Mouse (Mus musculus): ENCODE results near the gene Ksr2. TPM values are rescaled to one million over a fixed set of nuclear protein-coding genes. Genes with fewer than 3 reads are reported as not detected.

Ksr2 gene
- polyA plus RNA-seq, 1 experiment from 2014 or later = 1.1 TPM

GRCm38 (mm10) chr5:117452013-117452412 is 38.2 kb downstream of the Ksr2 start:
- H3K27me3 ChIP-seq = no peaks in the 10 kb centered on the region
- 90% methylated on average over 2 of the region's 2 CpGs for WGBS
- H3K9ac ChIP-seq = no peak overlapping the region
- no peak overlapping the region for H3K4me3 ChIP-seq (replicated peaks)
- no peak overlapping the region for H3K4me2 ChIP-seq (replicated peaks)
- H3K9me3 ChIP-seq (replicated peaks) = no peaks in the 10 kb centered on the region
- H3K36me3 ChIP-seq = no peaks in the 10 kb centered on the region
- H3K27ac ChIP-seq (replicated peaks) = no peak overlapping the region
- H3K4me1 ChIP-seq = no peaks in the 10 kb centered on the region
- no peak for ATAC-seq (ENCODE audit: insufficient number of reproducible peaks, low FRiP score, low TSS enrichment, low read depth)

- Histone ChIP-seq H3K4me3 (replicated peaks) (no peak overlapping the region), H3K9me3 (replicated peaks) (no peaks in the 10 kb centered on the region), H3K27ac (replicated peaks) (no peak overlapping the region)
These were observed 41.7 kb downstream of the Ksr2 start for GRCm38 (mm10) chr5:117455546-117455945.

GRCm38 (mm10) chr5:117457121-117457520 is 43.3 kb downstream of the Ksr2 start:
- 76% methylated on average over 9 of the region's 9 CpGs for WGBS
- no peaks in the 10 kb centered on the region for H3K4me1 ChIP-seq
- H3K4me3 ChIP-seq (replicated peaks) = no peak overlapping the region
- no peaks in the 10 kb centered on the region for H3K9me3 ChIP-seq (replicated peaks)
- no peaks in the 10 kb centered on the region for H3K36me3 ChIP-seq
- H3K9ac ChIP-seq = no peak overlapping the region
- no peak overlapping the region for H3K27ac ChIP-seq (replicated peaks)
- H3K4me2 ChIP-seq (replicated peaks) = no peak overlapping the region
- no peak for ATAC-seq (ENCODE audit: insufficient number of reproducible peaks, low FRiP score, low TSS enrichment, low read depth)
- H3K27me3 ChIP-seq = no peaks in the 10 kb centered on the region

More at GRCm38 (mm10) chr5:117455546-117455945, 41.7 kb downstream of the Ksr2 start:
- Histone ChIP-seq H3K27me3 (no peaks in the 10 kb centered on the region), H3K36me3 (no peaks in the 10 kb centered on the region), H3K4me1 (no peaks in the 10 kb centered on the region), H3K4me2 (replicated peaks) (no peak overlapping the region), H3K9ac (no peak overlapping the region)
- no peak for ATAC-seq (ENCODE audit: insufficient number of reproducible peaks, low FRiP score, low TSS enrichment, low read depth)
- WGBS = 66% methylated on average over 8 of the region's 8 CpGs

- Histone ChIP-seq H3K4me3 (replicated peaks) (no peak overlapping the region), H3K36me3 (no peaks in the 10 kb centered on the region), H3K27me3 (no peaks in the 10 kb centered on the region), H3K4me1 (no peaks in the 10 kb centered on the region), H3K27ac (replicated peaks) (no peak overlapping the region), H3K9ac (no peak overlapping the region), H3K9me3 (replicated peaks) (no peaks in the 10 kb centered on the region), H3K4me2 (replicated peaks) (no peak overlapping the region)
- 77% methylated on average over 8 of the region's 8 CpGs for WGBS
- ATAC-seq (ENCODE audit: insufficient number of reproducible peaks, low FRiP score, low TSS enrichment, low read depth) = no peak
These were observed 43.8 kb downstream of the Ksr2 start for GRCm38 (mm10) chr5:117457583-117457982.

GRCm38 (mm10) chr5:117458899-117459298 is 45.1 kb downstream of the Ksr2 start:
- H3K27me3 ChIP-seq = no peaks in the 10 kb centered on the region
- no peaks in the 10 kb centered on the region for H3K9me3 ChIP-seq (replicated peaks)
- no peak overlapping the region for H3K9ac ChIP-seq
- ATAC-seq (ENCODE audit: insufficient number of reproducible peaks, low FRiP score, low TSS enrichment, low read depth) = no peak
- H3K4me3 ChIP-seq (replicated peaks) = no peak overlapping the region
- no peak overlapping the region for H3K27ac ChIP-seq (replicated peaks)
- no peaks in the 10 kb centered on the region for H3K36me3 ChIP-seq
- 75% methylated on average over 9 of the region's 9 CpGs for WGBS
- no peak overlapping the region for H3K4me2 ChIP-seq (replicated peaks)
- no peaks in the 10 kb centered on the region for H3K4me1 ChIP-seq

- no peak overlapping the region for H3K4me3 ChIP-seq (replicated peaks)
- H3K27me3 ChIP-seq = no peaks in the 10 kb centered on the region
- H3K4me1 ChIP-seq = no peaks in the 10 kb centered on the region
- no peak overlapping the region for H3K27ac ChIP-seq (replicated peaks)
- no peaks in the 10 kb centered on the region for H3K9me3 ChIP-seq (replicated peaks)
- WGBS = 93% methylated on average over 14 of the region's 14 CpGs
- no peak for ATAC-seq (ENCODE audit: insufficient number of reproducible peaks, low FRiP score, low TSS enrichment, low read depth)
- H3K36me3 ChIP-seq = no peaks in the 10 kb centered on the region
- H3K9ac ChIP-seq = no peak overlapping the region
- H3K4me2 ChIP-seq (replicated peaks) = no peak overlapping the region
These were observed 46.5 kb downstream of the Ksr2 start for GRCm38 (mm10) chr5:117460261-117460660.

- no peaks in the 10 kb centered on the region for H3K4me1 ChIP-seq
- no peak overlapping the region for H3K27ac ChIP-seq (replicated peaks)
- H3K4me2 ChIP-seq (replicated peaks) = no peak overlapping the region
- no peaks in the 10 kb centered on the region for H3K9me3 ChIP-seq (replicated peaks)
- H3K27me3 ChIP-seq = no peaks in the 10 kb centered on the region
- H3K4me3 ChIP-seq (replicated peaks) = no peak overlapping the region
- H3K9ac ChIP-seq = no peak overlapping the region
- 55% methylated on average over 12 of the region's 12 CpGs for WGBS
- ATAC-seq (ENCODE audit: insufficient number of reproducible peaks, low FRiP score, low TSS enrichment, low read depth) = no peak
- H3K36me3 ChIP-seq = no peaks in the 10 kb centered on the region
These were observed 53.3 kb downstream of the Ksr2 start for GRCm38 (mm10) chr5:117467052-117467451.

GRCm38 (mm10) chr5:117468961-117469360 is 55.2 kb downstream of the Ksr2 start:
- H3K27me3 ChIP-seq = no peaks in the 10 kb centered on the region
- H3K9me3 ChIP-seq (replicated peaks) = no peaks in the 10 kb centered on the region
- no peaks in the 10 kb centered on the region for H3K4me1 ChIP-seq
- 82% methylated on average over 4 of the region's 4 CpGs for WGBS
- no peaks in the 10 kb centered on the region for H3K36me3 ChIP-seq
- no peak overlapping the region for H3K9ac ChIP-seq
- no peak overlapping the region for H3K27ac ChIP-seq (replicated peaks)
- no peak overlapping the region for H3K4me2 ChIP-seq (replicated peaks)
- no peak overlapping the region for H3K4me3 ChIP-seq (replicated peaks)
- no peak for ATAC-seq (ENCODE audit: insufficient number of reproducible peaks, low FRiP score, low TSS enrichment, low read depth)

GRCm38 (mm10) chr5:117469572-117469971 is 55.8 kb downstream of the Ksr2 start:
- no peaks in the 10 kb centered on the region for H3K4me1 ChIP-seq
- no peak overlapping the region for H3K9ac ChIP-seq
- no peaks in the 10 kb centered on the region for H3K27me3 ChIP-seq
- no peaks in the 10 kb centered on the region for H3K36me3 ChIP-seq
- H3K27ac ChIP-seq (replicated peaks) = no peak overlapping the region
- H3K4me3 ChIP-seq (replicated peaks) = no peak overlapping the region
- H3K9me3 ChIP-seq (replicated peaks) = no peaks in the 10 kb centered on the region
- no peak overlapping the region for H3K4me2 ChIP-seq (replicated peaks)
- no peak for ATAC-seq (ENCODE audit: insufficient number of reproducible peaks, low FRiP score, low TSS enrichment, low read depth)
- 91% methylated on average over 8 of the region's 8 CpGs for WGBS

- ATAC-seq (ENCODE audit: insufficient number of reproducible peaks, low FRiP score, low TSS enrichment, low read depth) = no peak
- H3K9me3 ChIP-seq (replicated peaks) = no peaks in the 10 kb centered on the region
- no peak overlapping the region for H3K4me2 ChIP-seq (replicated peaks)
- H3K36me3 ChIP-seq = no peaks in the 10 kb centered on the region
- H3K4me1 ChIP-seq = no peaks in the 10 kb centered on the region
- WGBS = 62% methylated on average over 3 of the region's 3 CpGs
- H3K4me3 ChIP-seq (replicated peaks) = no peak overlapping the region
- H3K27ac ChIP-seq (replicated peaks) = no peak overlapping the region
- no peaks in the 10 kb centered on the region for H3K27me3 ChIP-seq
- H3K9ac ChIP-seq = no peak overlapping the region
These were observed 67.4 kb downstream of the Ksr2 start for GRCm38 (mm10) chr5:117481162-117481561.

GRCm38 (mm10) chr5:117481586-117481985 is 67.8 kb downstream of the Ksr2 start:
- H3K27ac ChIP-seq (replicated peaks) = no peak overlapping the region
- H3K4me3 ChIP-seq (replicated peaks) = no peak overlapping the region
- H3K36me3 ChIP-seq = no peaks in the 10 kb centered on the region
- H3K27me3 ChIP-seq = no peaks in the 10 kb centered on the region
- no peak for ATAC-seq (ENCODE audit: insufficient number of reproducible peaks, low FRiP score, low TSS enrichment, low read depth)
- H3K9ac ChIP-seq = no peak overlapping the region
- H3K9me3 ChIP-seq (replicated peaks) = no peaks in the 10 kb centered on the region
- H3K4me1 ChIP-seq = no peaks in the 10 kb centered on the region
- WGBS = 87% methylated on average over 12 of the region's 12 CpGs
- no peak overlapping the region for H3K4me2 ChIP-seq (replicated peaks)

GRCm38 (mm10) chr5:117482013-117482412 is 68.2 kb downstream of the Ksr2 start:
- H3K27me3 ChIP-seq = no peaks in the 10 kb centered on the region
- H3K4me1 ChIP-seq = no peaks in the 10 kb centered on the region
- no peak overlapping the region for H3K9ac ChIP-seq
- H3K4me2 ChIP-seq (replicated peaks) = no peak overlapping the region
- no peaks in the 10 kb centered on the region for H3K9me3 ChIP-seq (replicated peaks)
- 86% methylated on average over 11 of the region's 11 CpGs for WGBS
- no peak overlapping the region for H3K27ac ChIP-seq (replicated peaks)
- ATAC-seq (ENCODE audit: insufficient number of reproducible peaks, low FRiP score, low TSS enrichment, low read depth) = no peak
- H3K4me3 ChIP-seq (replicated peaks) = no peak overlapping the region
- H3K36me3 ChIP-seq = no peaks in the 10 kb centered on the region

Measured in embryonic facial prominence, embryonic 15.5 days (tissue).